Mouse (Mus musculus) gastrocnemius, postnatal 25 days (tissue): ENCODE data around the gene Gga3. TPM values are rescaled to one million over a fixed set of nuclear protein-coding genes. Genes with fewer than 3 reads are reported as not detected.
A peak's percentile ranks its signal among the peaks of the same experiment; 100 is the strongest.

Experiments used
- DNase-seq: peaks from one replicate; pipeline ENCODE4 v3.0.0; 2022
- total RNA-seq, 2 experiments: library from RNA; stranded (reverse); gene quantifications; 1 replicate in 1 of 2; 2 replicates in 1 of 2; pipeline ENCODE4 v1.2.3; 2021

The Gga3 gene
- total RNA-seq, 2 experiments from 2014 or later = 10.8 to 12.5 TPM

- no peak for DNase-seq
Measured at GRCm38 (mm10) chr11:115630532-115631504, 27.0 kb upstream of the Gga3 start.

GRCm38 (mm10) chr11:115629734-115630531 is 26.1 kb upstream of the Gga3 start:
- DNase-seq = no peak

- DNase-seq = no peak
Measured at GRCm38 (mm10) chr11:115628465-115629101, 24.7 kb upstream of the Gga3 start.

GRCm38 (mm10) chr11:115627705-115628464 is 24.0 kb upstream of the Gga3 start, which contains the start of gene Slc25a19:
Slc25a19 (minus strand) TSS chr11:115628295.
- peak; percentile 100 for DNase-seq

GRCm38 (mm10) chr11:115626824-115627616 is 23.2 kb upstream of the Gga3 start:
- DNase-seq = no peak

- peak; percentile 53 for DNase-seq
Measured at GRCm38 (mm10) chr11:115625877-115626276, 22.0 kb upstream of the Gga3 start.

GRCm38 (mm10) chr11:115623487-115624070 is 19.7 kb upstream of the Gga3 start:
- DNase-seq = no peak

- DNase-seq = no peak
Measured at GRCm38 (mm10) chr11:115619949-115620348, 16.1 kb upstream of the Gga3 start.

GRCm38 (mm10) chr11:115618732-115619516 is 15.1 kb upstream of the Gga3 start:
- no peak for DNase-seq

- DNase-seq = no peak
Measured at GRCm38 (mm10) chr11:115618001-115618400, 14.2 kb upstream of the Gga3 start.

GRCm38 (mm10) chr11:115616893-115617292 is 13.0 kb upstream of the Gga3 start:
- no peak for DNase-seq

GRCm38 (mm10) chr11:115616371-115616770 is 12.5 kb upstream of the Gga3 start:
- no peak for DNase-seq

GRCm38 (mm10) chr11:115615875-115616274 is 12.0 kb upstream of the Gga3 start:
- no peak for DNase-seq

GRCm38 (mm10) chr11:115615108-115615825 is 11.4 kb upstream of the Gga3 start:
- DNase-seq = no peak

- no peak for DNase-seq
Measured at GRCm38 (mm10) chr11:115614346-115615107, 10.7 kb upstream of the Gga3 start.

- no peak for DNase-seq
Measured at GRCm38 (mm10) chr11:115613138-115613945, 9.5 kb upstream of the Gga3 start.
